ENCODE assay signal across 14 mouse cellular contexts in genomic region chr11:118467441-118468035, GRCm38 (mm10). TPM values are rescaled to one million over a fixed set of nuclear protein-coding genes. Genes with fewer than 3 reads are reported as not detected.
DNase-seq lines count a peak whose midpoint lies in the region; ATAC-seq and TF ChIP-seq lines count a peak whose summit lies in the region.
"Had no signal": no experiment of that assay in that cellular context is flagged by ENCODE, and none has a peak within 500 bp of the region (broad histone marks: within the 10 kb centered on the region; RNA-seq: fewer than 3 reads in every experiment).

No protein-coding gene starts in this region.

- TF ChIP-seq CTCF in kidney, postnatal 0 days (IDR thresholded peaks at IDR 0.05; ENCODE audit: low read depth): no peak
- TF ChIP-seq CTCF in E14TG2a.4 (conservative IDR thresholded peaks at IDR 0.05; ENCODE audit: low read length): no peak
- TF ChIP-seq CTCF in MEL (IDR thresholded peaks at IDR 0.05 in 2 of 3, conservative IDR thresholded peaks at IDR 0.05 in 1 of 3; ENCODE audit: control insufficient read depth in 1 of 3, insufficient read depth in 1 of 3, low read depth in 2 of 3, low read length in 3 of 3, poor library complexity in 1 of 3, severe bottlenecking in 1 of 3): no peak

- H3K79me2 ChIP-seq in MEL (ENCODE audit: control insufficient read depth, insufficient read depth, low read length, poor library complexity): no peaks in the 10 kb centered on the region

- WGBS in kidney, postnatal 0 days: 59% methylated on average over 11 of the region's 11 CpGs
- WGBS in embryonic facial prominence, embryonic 10.5 days: 62% methylated on average over 11 of the region's 11 CpGs

- H3K9me3 ChIP-seq in kidney, postnatal 0 days (replicated peaks; ENCODE audit: low read length): no peaks in the 10 kb centered on the region
- H3K9me3 ChIP-seq in E14TG2a.4 (ENCODE audit: low read length) (0 out of 2 replicates have a peak, but pooled peaks cover 3% of the 10 kb centered on the region), MEL (replicated peaks; ENCODE audit: insufficient read depth, low read length) (no peaks in the 10 kb centered on the region)
- H3K9me3 ChIP-seq in embryonic facial prominence, embryonic 10.5 days: no peaks in the 10 kb centered on the region
- H3K9me3 ChIP-seq: heart, embryonic 15.5 days; midbrain, embryonic 13.5 days had no signal

- H3K27me3 ChIP-seq in kidney, postnatal 0 days (ENCODE audit: insufficient read depth, low read length): no peaks in the 10 kb centered on the region
- H3K27me3 ChIP-seq in E14TG2a.4 (ENCODE audit: insufficient read depth, low read length): no peaks in the 10 kb centered on the region
- no peaks in the 10 kb centered on the region for H3K27me3 ChIP-seq in MEL (ENCODE audit: control insufficient read depth in 1 of 2, insufficient read depth in 2 of 2, low read length in 2 of 2)
- no peaks in the 10 kb centered on the region for H3K27me3 ChIP-seq in embryonic facial prominence, embryonic 10.5 days (replicated peaks; ENCODE audit: low read depth, poor library complexity, severe bottlenecking)
- H3K27me3 ChIP-seq: heart, embryonic 15.5 days; midbrain, embryonic 13.5 days had no signal

- H3K36me3 ChIP-seq in kidney, postnatal 0 days (ENCODE audit: insufficient read depth, low read length): no peaks in the 10 kb centered on the region
- peaks cover 13% of the 10 kb centered on the region; the same call in 1 of the 2 replicates for H3K36me3 ChIP-seq in E14TG2a.4 (ENCODE audit: insufficient read depth, low read length)
- H3K36me3 ChIP-seq in MEL (ENCODE audit: control insufficient read depth in 1 of 2, insufficient read depth in 2 of 2, low read length in 2 of 2): peaks cover 0 to 48% of the 10 kb centered on the region in 2 experiments; a peak in 2 of 4 replicates
- no peaks in the 10 kb centered on the region for H3K36me3 ChIP-seq in embryonic facial prominence, embryonic 10.5 days (replicated peaks)
- H3K36me3 ChIP-seq: heart, embryonic 15.5 days; midbrain, embryonic 13.5 days had no signal

- TF ChIP-seq RAD21 in MEL (IDR thresholded peaks at IDR 0.05; ENCODE audit: low read depth, low read length): no peak

- 0 out of 4 replicates have a peak, but pooled peaks of 1 of the 2 experiments have one; percentile 32 for TF ChIP-seq POLR2A in MEL (IDR thresholded peaks at IDR 0.05; ENCODE audit: control insufficient read depth in 1 of 2, insufficient read depth in 1 of 2, low read depth in 1 of 2, low read length in 2 of 2, poor library complexity in 1 of 2)

- H3K4me1 ChIP-seq in kidney, postnatal 0 days (replicated peaks; ENCODE audit: insufficient read depth, low read length): no peaks in the 10 kb centered on the region
- H3K4me1 ChIP-seq in E14TG2a.4 (replicated peaks; ENCODE audit: low read depth, low read length) (peaks cover 54% of the 10 kb centered on the region), MEL (ENCODE audit: control insufficient read depth in 1 of 2, insufficient read depth in 2 of 2, low read length in 2 of 2) (peaks cover 46 to 68% of the 10 kb centered on the region in 2 experiments)
- H3K4me1 ChIP-seq in embryonic facial prominence, embryonic 10.5 days: peaks cover 36% of the 10 kb centered on the region

- no peak overlapping the region for H3K27ac ChIP-seq in kidney, postnatal 0 days
- peak overlapping the region; percentile 38 for H3K27ac ChIP-seq in MEL (ENCODE audit: control insufficient read depth, low read depth, low read length)
- no peak overlapping the region for H3K27ac ChIP-seq in embryonic facial prominence, embryonic 10.5 days (replicated peaks)
- H3K27ac ChIP-seq: heart, embryonic 15.5 days; midbrain, embryonic 13.5 days had no signal

- 0 out of 2 replicates have a peak, but pooled peaks have one; percentile 10 for ATAC-seq in kidney, postnatal 0 days (replicated peaks; ENCODE audit: low FRiP score, low read depth)
- peak; percentile 61 for ATAC-seq in megakaryocyte progenitor cell, adult 5-6 weeks (replicated peaks; ENCODE audit: poor library complexity)
- ATAC-seq: liver, postnatal 0 days; midbrain, embryonic 13.5 days; Patski had no signal

- H3K4me2 ChIP-seq in kidney, postnatal 0 days (ENCODE audit: low read length): no peak overlapping the region
- H3K4me2 ChIP-seq: heart, embryonic 15.5 days; midbrain, embryonic 13.5 days had no signal

- no peak overlapping the region for H3K4me3 ChIP-seq in kidney, postnatal 0 days (replicated peaks; ENCODE audit: low read depth, low read length)
- peak overlapping the region; percentile 46 for H3K4me3 ChIP-seq in E14TG2a.4 (replicated peaks; ENCODE audit: low read length)
- 0 out of 4 replicates have a peak overlapping the region, but pooled peaks of 1 of the 2 experiments have one; percentile 6 for H3K4me3 ChIP-seq in MEL (ENCODE audit: control insufficient read depth in 1 of 2, insufficient read depth in 1 of 2, low read depth in 2 of 2, low read length in 2 of 2)
- H3K4me3 ChIP-seq in embryonic facial prominence, embryonic 10.5 days: no peak overlapping the region
- H3K4me3 ChIP-seq: heart, embryonic 15.5 days; midbrain, embryonic 13.5 days had no signal

- no peak for DNase-seq in kidney, postnatal 0 days (ENCODE audit: low spot score)
- no peak for DNase-seq in kidney, postnatal 25 days
- DNase-seq in MEL (ENCODE audit: low read depth, low spot score) (peak; percentile 87), MN1 (ENCODE audit: low spot score) (no peak)
- no peak for DNase-seq in embryonic facial prominence, embryonic 10.5 days (ENCODE audit: low spot score)
- no peak for DNase-seq in natural killer cell, adult 2 months (ENCODE audit: low spot score in 2 of 2)
- DNase-seq: cerebellum, adult 18-20 months; embryo, embryonic 11 days; liver, postnatal 0 days had no signal

- TF ChIP-seq EP300 in MEL (IDR thresholded peaks at IDR 0.05; ENCODE audit: low read depth in 1 of 2, low read length in 2 of 2): peak; percentile 82 to 84

- no peak overlapping the region for H3K9ac ChIP-seq in kidney, postnatal 0 days (ENCODE audit: low read depth, low read length)
- H3K9ac ChIP-seq in MEL (ENCODE audit: control insufficient read depth, low read depth, low read length, poor library complexity, severe bottlenecking): no peak overlapping the region
- H3K9ac ChIP-seq: heart, embryonic 15.5 days; liver, postnatal 0 days; midbrain, embryonic 13.5 days had no signal

TF ChIP-seq in MEL, 35 proteins besides CTCF, POLR2A, EP300 and RAD21 (continues in another document):
- TF ChIP-seq USF2 (IDR thresholded peaks at IDR 0.05; ENCODE audit: borderline replicate concordance in 1 of 2, insufficient read depth in 1 of 2, low read depth in 1 of 2, low read length in 2 of 2) (no peak), ETS1 (IDR thresholded peaks at IDR 0.05; ENCODE audit: low read depth, low read length) (peak; percentile 96), ZMIZ1 (IDR thresholded peaks at IDR 0.05; ENCODE audit: low read depth, low read length) (no peak), GABPA (IDR thresholded peaks at IDR 0.05; ENCODE audit: low read depth, low read length) (no peak), KAT2A (conservative IDR thresholded peaks at IDR 0.05; ENCODE audit: low read depth, low read length) (no peak; the same call in 1 of the 2 replicates), MXI1 (IDR thresholded peaks at IDR 0.05; ENCODE audit: low read depth, low read length) (peak; percentile 60; the same call in 1 of the 2 replicates), CHD2 (IDR thresholded peaks at IDR 0.05; ENCODE audit: low read length) (no peak), ZNF384 (IDR thresholded peaks at IDR 0.05; ENCODE audit: low read depth, low read length) (peak; percentile 71), POLR2AphosphoS5 (IDR thresholded peaks at IDR 0.05; ENCODE audit: borderline replicate concordance, low read depth, low read length) (no peak), SIN3A (IDR thresholded peaks at IDR 0.05; ENCODE audit: low read length) (peak; percentile 68; the same call in 1 of the 2 replicates), NRF1 (IDR thresholded peaks at IDR 0.05; ENCODE audit: insufficient read depth, low read depth, low read length, poor library complexity, severe bottlenecking) (no peak), CHD1 (IDR thresholded peaks at IDR 0.05; ENCODE audit: low read depth, low read length) (no peak), MYB (IDR thresholded peaks at IDR 0.05; ENCODE audit: low read depth, low read length) (0 out of 2 replicates have a peak, but pooled peaks have one; percentile 26), MAFK (IDR thresholded peaks at IDR 0.05; ENCODE audit: borderline replicate concordance, low read depth, low read length) (no peak), ZKSCAN1 (IDR thresholded peaks at IDR 0.05; ENCODE audit: low read depth, low read length) (no peak)

RNA-seq across cellular contexts. Expression of gene Engase, which starts 9.1 kb away (rescaled TPM):
- polyA plus RNA-seq in kidney, postnatal 0 days (2015; fragmentation: Nextera tagmentation; extraction: Ambion mirVana): 5.3 and 5.8 TPM in 2 replicates
- total RNA-seq in MEL (2012; rRNA removed): 15.3 and 19.7 TPM in 2 replicates
- polyA plus RNA-seq in MEL (2012; ENCODE audit: insufficient read depth in 1 of 2, insufficient read length in 2 of 2, low read depth in 1 of 2, low replicate concordance in 2 of 2, missing spikeins in 1 of 2): 10 to 100 TPM in 1 of 2 experiments, not detected in 1; 23.5 TPM
- 0.89 and 1.2 TPM in 2 replicates for total RNA-seq in megakaryocyte progenitor cell, adult 5-6 weeks (2015)
- total RNA-seq in megakaryocyte progenitor cell, adult 5-6 weeks (2017): 3.2 and 4.6 TPM in 2 replicates
- polyA plus RNA-seq in embryonic facial prominence, embryonic 10.5 days (2016; fragmentation: Nextera tagmentation; extraction: Ambion mirVana): 7.9 and 8.5 TPM in 2 replicates

RNA-seq across cellular contexts. Expression of gene C1qtnf1, which starts 39.5 kb away (rescaled TPM):
- polyA plus RNA-seq in kidney, postnatal 0 days (2015; fragmentation: Nextera tagmentation; extraction: Ambion mirVana): 13.0 and 15.0 TPM in 2 replicates
- 0.07 and 0.27 TPM in 2 replicates for total RNA-seq in MEL (2012; rRNA removed)
- under 1 TPM in 1 of 2 experiments, not detected in 1; 0.72 TPM for polyA plus RNA-seq in MEL (2012; ENCODE audit: insufficient read depth in 1 of 2, insufficient read length in 2 of 2, low read depth in 1 of 2, low replicate concordance in 2 of 2, missing spikeins in 1 of 2)
- total RNA-seq in megakaryocyte progenitor cell, adult 5-6 weeks (2015): not detected in 2 replicates
- total RNA-seq in megakaryocyte progenitor cell, adult 5-6 weeks (2017): not detected in 2 replicates
- polyA plus RNA-seq in embryonic facial prominence, embryonic 10.5 days (2016; fragmentation: Nextera tagmentation; extraction: Ambion mirVana): 2.6 and 3.4 TPM in 2 replicates

RNA-seq across cellular contexts. Expression of gene Cant1, which starts 48.7 kb away (rescaled TPM):
- polyA plus RNA-seq in kidney, postnatal 0 days (2015; fragmentation: Nextera tagmentation; extraction: Ambion mirVana): 25.7 and 25.8 TPM in 2 replicates
- 25.8 and 26.0 TPM in 2 replicates for total RNA-seq in MEL (2012; rRNA removed)
- polyA plus RNA-seq in MEL (2012; ENCODE audit: insufficient read depth in 1 of 2, insufficient read length in 2 of 2, low read depth in 1 of 2, low replicate concordance in 2 of 2, missing spikeins in 1 of 2): 100 to 1,000 TPM in 1 of 2 experiments, 10 to 100 TPM in 1; 34.4 to 145 TPM
- total RNA-seq in megakaryocyte progenitor cell, adult 5-6 weeks (2015): 17.6 and 19.2 TPM in 2 replicates
- 18.7 and 20.0 TPM in 2 replicates for total RNA-seq in megakaryocyte progenitor cell, adult 5-6 weeks (2017)
- 20.2 and 20.8 TPM in 2 replicates for polyA plus RNA-seq in embryonic facial prominence, embryonic 10.5 days (2016; fragmentation: Nextera tagmentation; extraction: Ambion mirVana)
